Mouse (Mus musculus): ENCODE data around the gene Fry. TPM values are rescaled to one million over a fixed set of nuclear protein-coding genes. Genes with fewer than 3 reads are reported as not detected.
A peak's percentile ranks its signal among the peaks of the same experiment; 100 is the strongest.

Fry gene
- polyA plus RNA-seq, 1 experiment = 10.1 TPM

- TF ChIP-seq CTCF (IDR thresholded peaks at IDR 0.05; ENCODE audit: low read depth, low read length) = no peak
- TF ChIP-seq POLR2A (IDR thresholded peaks at IDR 0.05; ENCODE audit: borderline replicate concordance, low read depth, low read length) = no peak
- no peak overlapping the region for H3K27ac ChIP-seq (ENCODE audit: insufficient read depth, low read depth, low read length)
- H3K4me1 ChIP-seq (ENCODE audit: control insufficient read depth, insufficient read depth, low read length) = no peaks in the 10 kb centered on the region
- H3K4me3 ChIP-seq (ENCODE audit: insufficient read depth, low read length) = no peak overlapping the region
Measured at GRCm38 (mm10) chr5:150291216-150291615, 172.8 kb downstream of the Fry start.

DNA sequence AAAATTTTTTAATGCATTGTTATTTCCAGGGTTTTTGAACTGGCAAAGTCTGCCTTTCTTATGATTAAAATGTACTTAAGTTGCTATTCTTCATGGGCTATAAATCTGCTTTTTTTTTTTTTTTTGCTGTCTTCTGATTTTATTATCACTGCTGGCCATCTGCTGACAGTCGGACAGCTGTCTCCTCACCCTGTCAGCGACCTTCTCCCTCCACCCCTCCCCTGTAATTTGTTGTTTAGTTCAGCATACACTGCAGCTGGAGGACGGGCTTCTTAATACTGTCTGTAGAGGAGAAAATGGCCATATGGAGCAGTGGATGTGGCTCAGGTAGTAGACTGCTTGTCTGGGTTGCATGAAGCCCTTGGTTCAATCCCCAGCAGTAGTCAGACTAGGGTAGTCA, 173.7 kb downstream of the Fry start:
- no peak overlapping the region for H3K27ac ChIP-seq (ENCODE audit: insufficient read depth, low read depth, low read length)
- no peak overlapping the region for H3K4me3 ChIP-seq (ENCODE audit: insufficient read depth, low read length)
- TF ChIP-seq CTCF (IDR thresholded peaks at IDR 0.05; ENCODE audit: low read depth, low read length) (no peak), POLR2A (IDR thresholded peaks at IDR 0.05; ENCODE audit: borderline replicate concordance, low read depth, low read length) (no peak)
- no peaks in the 10 kb centered on the region for H3K4me1 ChIP-seq (ENCODE audit: control insufficient read depth, insufficient read depth, low read length)

DNA sequence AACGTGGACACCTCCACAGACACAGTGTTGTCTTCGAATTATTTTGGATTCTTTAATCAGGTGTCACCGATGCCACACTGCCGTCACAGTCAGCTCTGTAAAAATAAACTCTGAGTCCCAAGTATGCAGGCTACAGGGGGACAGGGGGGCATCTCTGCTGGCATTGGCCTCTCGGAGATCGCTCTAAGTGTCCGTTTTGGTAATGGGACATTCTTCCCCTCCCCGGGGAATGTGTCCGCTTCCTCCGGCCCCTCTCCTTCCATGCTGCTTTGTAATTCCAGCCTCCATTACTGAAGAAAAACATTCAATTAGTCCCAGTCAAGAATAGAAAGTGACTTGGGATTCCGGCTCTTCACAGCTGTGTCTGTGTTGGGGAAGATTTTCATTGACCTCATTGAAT, 175.9 kb downstream of the Fry start:
- TF ChIP-seq CTCF (IDR thresholded peaks at IDR 0.05; ENCODE audit: low read depth, low read length) (no peak), POLR2A (IDR thresholded peaks at IDR 0.05; ENCODE audit: borderline replicate concordance, low read depth, low read length) (no peak)
- Histone ChIP-seq H3K4me1 (ENCODE audit: control insufficient read depth, insufficient read depth, low read length) (no peaks in the 10 kb centered on the region), H3K27ac (ENCODE audit: insufficient read depth, low read depth, low read length) (no peak overlapping the region), H3K4me3 (ENCODE audit: insufficient read depth, low read length) (no peak overlapping the region)

DNA sequence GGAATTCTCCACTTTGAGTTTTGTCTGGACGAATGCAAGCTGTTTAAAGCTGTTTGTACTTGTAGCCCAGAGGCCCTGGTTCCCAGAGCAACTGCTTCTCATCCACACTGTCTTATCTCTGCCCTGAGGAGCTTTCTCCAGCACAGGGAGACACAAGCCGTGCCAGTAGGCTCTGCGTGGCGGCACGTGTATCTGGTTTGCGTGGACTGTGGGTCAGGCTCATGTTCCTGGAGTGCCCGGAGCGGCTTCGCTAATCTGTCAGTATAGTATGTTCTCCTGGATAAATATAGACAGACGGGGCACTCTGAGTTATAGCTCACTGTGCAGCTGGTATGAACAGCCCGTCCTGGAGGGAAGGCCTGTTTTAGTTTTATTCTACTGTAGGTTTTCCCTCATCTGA, 176.7 kb downstream of the Fry start:
- no peak overlapping the region for H3K4me3 ChIP-seq (ENCODE audit: insufficient read depth, low read length)
- H3K27ac ChIP-seq (ENCODE audit: insufficient read depth, low read depth, low read length) = no peak overlapping the region
- H3K4me1 ChIP-seq (ENCODE audit: control insufficient read depth, insufficient read depth, low read length) = no peaks in the 10 kb centered on the region
- TF ChIP-seq CTCF (IDR thresholded peaks at IDR 0.05; ENCODE audit: low read depth, low read length) (no peak), POLR2A (IDR thresholded peaks at IDR 0.05; ENCODE audit: borderline replicate concordance, low read depth, low read length) (no peak)

GRCm38 (mm10) chr5:150298969-150299368, 180.5 kb downstream of the Fry start:
- no peaks in the 10 kb centered on the region for H3K4me1 ChIP-seq (ENCODE audit: control insufficient read depth, insufficient read depth, low read length)
- TF ChIP-seq CTCF (IDR thresholded peaks at IDR 0.05; ENCODE audit: low read depth, low read length) = no peak
- TF ChIP-seq POLR2A (IDR thresholded peaks at IDR 0.05; ENCODE audit: borderline replicate concordance, low read depth, low read length) = no peak
- no peak overlapping the region for H3K27ac ChIP-seq (ENCODE audit: insufficient read depth, low read depth, low read length)
- no peak overlapping the region for H3K4me3 ChIP-seq (ENCODE audit: insufficient read depth, low read length)

- no peak for TF ChIP-seq CTCF (IDR thresholded peaks at IDR 0.05; ENCODE audit: low read depth, low read length)
- no peak for TF ChIP-seq POLR2A (IDR thresholded peaks at IDR 0.05; ENCODE audit: borderline replicate concordance, low read depth, low read length)
Measured at GRCm38 (mm10) chr5:150302123-150302522, 183.7 kb downstream of the Fry start.

GRCm38 (mm10) chr5:150302996-150303395, 184.6 kb downstream of the Fry start:
- Histone ChIP-seq H3K4me1 (ENCODE audit: control insufficient read depth, insufficient read depth, low read length) (peaks cover 7% of the 10 kb centered on the region), H3K4me3 (ENCODE audit: insufficient read depth, low read length) (no peak overlapping the region), H3K27ac (ENCODE audit: insufficient read depth, low read depth, low read length) (no peak overlapping the region)
- TF ChIP-seq CTCF (IDR thresholded peaks at IDR 0.05; ENCODE audit: low read depth, low read length) = no peak
- TF ChIP-seq POLR2A (IDR thresholded peaks at IDR 0.05; ENCODE audit: borderline replicate concordance, low read depth, low read length) = no peak

More at GRCm38 (mm10) chr5:150302123-150302522, 183.7 kb downstream of the Fry start:
- Histone ChIP-seq H3K4me3 (ENCODE audit: insufficient read depth, low read length) (no peak overlapping the region), H3K4me1 (ENCODE audit: control insufficient read depth, insufficient read depth, low read length) (peaks cover 7% of the 10 kb centered on the region), H3K27ac (ENCODE audit: insufficient read depth, low read depth, low read length) (no peak overlapping the region)

DNA sequence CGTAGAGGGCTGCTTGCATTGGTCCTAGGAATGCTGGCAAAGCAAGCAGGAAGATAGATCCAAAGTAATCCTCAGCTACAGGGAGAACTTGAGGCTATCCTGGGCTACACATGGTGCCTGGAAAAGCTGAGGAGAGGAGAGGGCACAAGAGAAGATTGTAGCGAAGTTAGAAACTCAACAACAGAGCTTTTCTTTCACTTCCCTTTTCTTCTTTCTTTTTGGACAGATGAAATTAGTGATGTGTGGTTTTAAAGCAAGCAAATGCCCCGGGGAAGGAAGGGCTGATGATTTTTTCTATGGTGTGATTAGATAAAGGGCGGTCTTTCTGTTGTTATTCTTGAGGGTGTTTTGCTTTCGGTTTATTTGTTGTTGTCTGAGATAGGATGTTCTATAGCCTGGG, 188.1 kb downstream of the Fry start:
- Histone ChIP-seq H3K27ac (ENCODE audit: insufficient read depth, low read depth, low read length) (no peak overlapping the region), H3K4me1 (ENCODE audit: control insufficient read depth, insufficient read depth, low read length) (peaks cover 7% of the 10 kb centered on the region), H3K4me3 (ENCODE audit: insufficient read depth, low read length) (peak overlapping the region; percentile 15; the same call in 1 of the 2 replicates)
- TF ChIP-seq POLR2A (IDR thresholded peaks at IDR 0.05; ENCODE audit: borderline replicate concordance, low read depth, low read length) = no peak
- no peak for TF ChIP-seq CTCF (IDR thresholded peaks at IDR 0.05; ENCODE audit: low read depth, low read length)

DNA sequence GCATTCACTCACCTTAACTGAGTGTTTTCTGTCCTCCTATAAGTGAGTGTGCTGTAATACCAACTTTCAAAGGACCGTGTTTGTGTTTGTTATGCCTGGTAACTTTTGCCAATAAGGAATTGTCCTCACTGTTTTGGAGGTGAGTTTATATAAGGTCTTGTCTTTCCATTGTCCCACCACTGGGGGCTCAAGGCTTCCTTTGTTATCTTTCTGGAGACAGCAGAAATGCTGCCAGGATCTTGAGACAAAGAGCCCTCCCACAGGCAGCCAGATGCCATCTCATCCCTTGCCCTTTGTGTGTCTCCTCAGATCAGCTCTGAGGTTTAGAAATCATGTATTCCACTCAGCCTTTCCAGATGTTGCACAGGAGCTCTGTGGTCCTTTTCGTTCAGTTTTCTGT, 194.8 kb downstream of the Fry start:
- Histone ChIP-seq H3K4me3 (ENCODE audit: insufficient read depth, low read length) (no peak overlapping the region), H3K4me1 (ENCODE audit: control insufficient read depth, insufficient read depth, low read length) (no peaks in the 10 kb centered on the region), H3K27ac (ENCODE audit: insufficient read depth, low read depth, low read length) (no peak overlapping the region)
- TF ChIP-seq POLR2A (IDR thresholded peaks at IDR 0.05; ENCODE audit: borderline replicate concordance, low read depth, low read length) (no peak), CTCF (IDR thresholded peaks at IDR 0.05; ENCODE audit: low read depth, low read length) (no peak)

DNA sequence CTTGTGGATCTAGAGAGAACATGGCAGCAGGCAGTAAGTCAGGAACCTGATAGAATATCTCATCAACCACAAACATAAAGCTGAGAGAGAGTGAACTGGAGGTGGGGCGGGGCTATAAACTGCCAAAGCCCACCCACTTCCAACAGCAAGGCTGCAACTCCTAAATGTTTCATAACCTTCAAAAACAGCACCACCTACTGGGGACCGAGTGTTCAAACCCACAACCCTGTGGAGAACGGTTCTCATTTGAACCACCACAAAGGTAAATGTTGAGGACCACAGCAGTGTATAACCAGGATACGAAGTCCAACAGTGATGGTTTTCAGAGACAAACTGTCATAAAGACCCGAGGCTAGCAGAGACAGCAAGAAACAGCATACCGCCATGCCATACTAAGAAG, 196.1 kb downstream of the Fry start:
- H3K4me1 ChIP-seq (ENCODE audit: control insufficient read depth, insufficient read depth, low read length) = no peaks in the 10 kb centered on the region
- TF ChIP-seq POLR2A (IDR thresholded peaks at IDR 0.05; ENCODE audit: borderline replicate concordance, low read depth, low read length) (no peak), CTCF (IDR thresholded peaks at IDR 0.05; ENCODE audit: low read depth, low read length) (no peak)
- no peak overlapping the region for H3K4me3 ChIP-seq (ENCODE audit: insufficient read depth, low read length)
- H3K27ac ChIP-seq (ENCODE audit: insufficient read depth, low read depth, low read length) = no peak overlapping the region

DNA sequence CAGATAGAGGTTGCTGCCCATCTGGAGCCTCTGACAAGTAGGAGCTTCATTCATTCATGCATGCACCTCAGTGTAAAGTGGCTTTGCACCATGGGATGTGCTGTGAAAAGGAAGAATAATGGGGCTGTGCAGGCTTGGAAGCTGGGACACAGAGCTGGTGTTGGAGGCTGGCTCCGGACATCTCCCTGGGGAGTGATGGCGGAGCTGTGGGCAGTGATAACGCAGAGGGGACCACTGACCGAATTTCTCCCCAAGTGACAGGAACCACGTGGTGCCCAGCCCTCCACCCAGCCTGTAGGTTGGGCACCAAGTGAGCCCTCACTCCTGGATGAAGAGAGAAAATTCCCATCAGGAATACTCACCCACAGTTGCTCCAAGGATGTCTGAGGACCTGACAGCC, 207.0 kb downstream of the Fry start:
- TF ChIP-seq POLR2A (IDR thresholded peaks at IDR 0.05; ENCODE audit: borderline replicate concordance, low read depth, low read length) (no peak), CTCF (IDR thresholded peaks at IDR 0.05; ENCODE audit: low read depth, low read length) (no peak)
- Histone ChIP-seq H3K27ac (ENCODE audit: insufficient read depth, low read depth, low read length) (no peak overlapping the region), H3K4me1 (ENCODE audit: control insufficient read depth, insufficient read depth, low read length) (no peaks in the 10 kb centered on the region), H3K4me3 (ENCODE audit: insufficient read depth, low read length) (no peak overlapping the region)

All from bone marrow macrophage, adult 2 months (primary cell).